Comparison of ENCODE assay signal across 8 mouse cellular contexts in the genomic region with DNA sequence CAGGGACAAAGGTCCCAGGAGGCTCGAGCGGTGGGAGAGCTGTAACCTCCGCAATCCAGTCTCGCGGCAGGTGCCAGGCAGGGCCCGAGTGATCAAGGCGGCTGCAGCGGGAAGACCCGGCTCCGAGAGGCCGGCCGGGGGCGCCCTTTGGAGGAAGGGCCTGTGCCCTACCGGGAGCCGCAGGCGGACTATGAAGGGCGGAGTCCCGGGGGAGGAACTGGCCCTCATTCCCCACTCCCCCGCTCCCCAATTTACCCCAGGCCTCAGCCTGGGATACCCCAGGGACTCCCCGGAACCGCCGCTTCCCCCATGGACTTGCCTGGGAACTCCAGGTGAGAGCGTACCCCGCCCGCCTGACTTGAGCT. TPM values are rescaled to one million over a fixed set of nuclear protein-coding genes. Genes with fewer than 3 reads are reported as not detected.
DNase-seq lines count a peak whose midpoint lies in the region; ATAC-seq and TF ChIP-seq lines count a peak whose summit lies in the region.

No protein-coding gene starts in this region.

- peak; percentile 67 for DNase-seq in gastrocnemius, postnatal 10 days
- no peak for DNase-seq in gastrocnemius, adult 18-20 months (ENCODE audit: low spot score)
- peak; percentile 74 for DNase-seq in A20 (ENCODE audit: low read depth, low spot score)
- peak; percentile 63 for DNase-seq in gastrocnemius, postnatal 14 days
- DNase-seq in liver, embryonic 13.5 days: peak; percentile 55
- peak; percentile 45 for DNase-seq in ovary, postnatal 14 days (ENCODE audit: low spot score)
- no peak for DNase-seq in Muller cell, postnatal 12 days (ENCODE audit: inconsistent ontology term)

- peak overlapping the region; percentile 93 for H3K4me2 ChIP-seq in liver, embryonic 13.5 days

- TF ChIP-seq POLR2A in bone marrow, adult 2 months (IDR thresholded peaks at IDR 0.05; ENCODE audit: borderline replicate concordance, control insufficient read depth, low read depth, low read length): no peak

- intact Hi-C loops in gastrocnemius, postnatal 14 days (cut with DNase I; ENCODE audit: low total_unique reads): no loop called here

- no peaks in the 10 kb centered on the region for H3K27me3 ChIP-seq in liver, embryonic 13.5 days

- ATAC-seq in liver, embryonic 13.5 days (ENCODE audit: low read depth): peak; percentile 44

- no peak for TF ChIP-seq CTCF in bone marrow, adult 2 months (IDR thresholded peaks at IDR 0.05; ENCODE audit: control insufficient read depth, insufficient read depth, low read length)

- H3K9me3 ChIP-seq in liver, embryonic 13.5 days (replicated peaks): no peaks in the 10 kb centered on the region

- H3K4me1 ChIP-seq in bone marrow, adult 2 months (ENCODE audit: control insufficient read depth, insufficient read depth, low read length): no peaks in the 10 kb centered on the region; the same call in 1 of the 2 replicates
- H3K4me1 ChIP-seq in liver, embryonic 13.5 days (replicated peaks): peaks cover 41% of the 10 kb centered on the region

- H3K27ac ChIP-seq in bone marrow, adult 2 months (ENCODE audit: control insufficient read depth, insufficient read depth, low read depth, low read length, poor library complexity): peak overlapping the region; percentile 96
- H3K27ac ChIP-seq in liver, embryonic 13.5 days: peak overlapping the region; percentile 98

- H3K9ac ChIP-seq in liver, embryonic 13.5 days: peak overlapping the region; percentile 97

- under 1% methylated on average over 25 of the region's 25 CpGs for WGBS in bone marrow, adult 2 months
- 0% methylated on average over 24 of the region's 25 CpGs for WGBS in liver, embryonic 13.5 days (ENCODE audit: insufficient replicate concordance)

- H3K36me3 ChIP-seq in liver, embryonic 13.5 days: peaks cover 63% of the 10 kb centered on the region

- H3K4me3 ChIP-seq in bone marrow, adult 2 months (replicated peaks; ENCODE audit: control insufficient read depth, low read depth, low read length): peak overlapping the region; percentile 95
- peak overlapping the region; percentile 90 for H3K4me3 ChIP-seq in liver, embryonic 13.5 days (replicated peaks)

RNA-seq across cellular contexts. Expression of gene Fbrs, which starts 7.4 kb away (rescaled TPM):
- total RNA-seq in gastrocnemius, postnatal 10 days (2021): 10 to 100 TPM; 29.5 to 35.8 TPM
- 10 to 100 TPM; 25.2 to 26.6 TPM for total RNA-seq in gastrocnemius, adult 18-20 months (2021)
- polyA plus RNA-seq in bone marrow, adult 2 months (2011; ENCODE audit: insufficient read depth, insufficient read length, low replicate concordance, missing spikeins): 44.9 and 98.7 TPM in 2 replicates
- 10 to 100 TPM; 20.0 to 24.1 TPM for total RNA-seq in gastrocnemius, postnatal 14 days (2021)
- 3.6 and 3.7 TPM in 2 replicates for polyA plus RNA-seq in liver, embryonic 13.5 days (2015; fragmentation: Nextera tagmentation; extraction: Ambion mirVana)

RNA-seq across cellular contexts. Expression of gene Prr14, which starts 12.2 kb away (rescaled TPM):
- 10 to 100 TPM; 16.2 to 25.3 TPM for total RNA-seq in gastrocnemius, postnatal 10 days (2021)
- total RNA-seq in gastrocnemius, adult 18-20 months (2021): 10 to 100 TPM; 16.5 to 19.4 TPM
- polyA plus RNA-seq in bone marrow, adult 2 months (2011; ENCODE audit: insufficient read depth, insufficient read length, low replicate concordance, missing spikeins): 70.4 and 119 TPM in 2 replicates
- total RNA-seq in gastrocnemius, postnatal 14 days (2021): 10 to 100 TPM; 17.2 to 19.4 TPM
- 19.4 and 24.0 TPM in 2 replicates for polyA plus RNA-seq in liver, embryonic 13.5 days (2015; fragmentation: Nextera tagmentation; extraction: Ambion mirVana)

RNA-seq across cellular contexts. Expression of gene Zfp689, which starts 22.7 kb away (rescaled TPM):
- total RNA-seq in gastrocnemius, postnatal 10 days (2021): 1 to 10 TPM; 1.8 to 1.9 TPM
- under 1 TPM; 0.76 to 0.82 TPM for total RNA-seq in gastrocnemius, adult 18-20 months (2021)
- polyA plus RNA-seq in bone marrow, adult 2 months (2011; ENCODE audit: insufficient read depth, insufficient read length, low replicate concordance, missing spikeins): 2.0 and 3.1 TPM in 2 replicates
- total RNA-seq in gastrocnemius, postnatal 14 days (2021): 1 to 10 TPM; 1.0 to 1.5 TPM
- polyA plus RNA-seq in liver, embryonic 13.5 days (2015; fragmentation: Nextera tagmentation; extraction: Ambion mirVana): 2.2 and 2.4 TPM in 2 replicates

RNA-seq across cellular contexts. Expression of gene Srcap, which starts 40.2 kb away (rescaled TPM):
- 10 to 100 TPM; 56.8 to 66.1 TPM for total RNA-seq in gastrocnemius, postnatal 10 days (2021)
- 10 to 100 TPM; 46.5 to 46.6 TPM for total RNA-seq in gastrocnemius, adult 18-20 months (2021)
- 44.3 and 98.5 TPM in 2 replicates for polyA plus RNA-seq in bone marrow, adult 2 months (2011; ENCODE audit: insufficient read depth, insufficient read length, low replicate concordance, missing spikeins)
- 10 to 100 TPM; 45.4 to 46.3 TPM for total RNA-seq in gastrocnemius, postnatal 14 days (2021)
- 12.6 and 14.5 TPM in 2 replicates for polyA plus RNA-seq in liver, embryonic 13.5 days (2015; fragmentation: Nextera tagmentation; extraction: Ambion mirVana)

RNA-seq across cellular contexts. Expression of gene Gm42715, which starts 47.8 kb away (rescaled TPM):
- total RNA-seq in gastrocnemius, postnatal 10 days (2021): 10 to 100 TPM; 10.3 to 10.5 TPM
- total RNA-seq in gastrocnemius, adult 18-20 months (2021): 1 to 10 TPM; 2.8 to 3.8 TPM
- 5.3 and 7.8 TPM in 2 replicates for polyA plus RNA-seq in bone marrow, adult 2 months (2011; ENCODE audit: insufficient read depth, insufficient read length, low replicate concordance, missing spikeins)
- 1 to 10 TPM; 8.4 to 8.5 TPM for total RNA-seq in gastrocnemius, postnatal 14 days (2021)
- polyA plus RNA-seq in liver, embryonic 13.5 days (2015; fragmentation: Nextera tagmentation; extraction: Ambion mirVana): 6.1 TPM in 2 replicates

Comparison
In these comparisons a context has a peak if more than half of its experiments do, and no peak if none do; other contexts are left out.
1. DNase-seq: peak in gastrocnemius, postnatal 10 days (single experiment), A20 (single experiment), gastrocnemius, postnatal 14 days (single experiment), liver, embryonic 13.5 days (single experiment) and ovary, postnatal 14 days (single experiment); none in gastrocnemius, adult 18-20 months (single experiment) and Muller cell, postnatal 12 days (single experiment).